Mouse (Mus musculus) liver, adult (tissue): Measurements from ENCODE around the gene Bco1.

ENCODE experiments used
- GATA4 ChIP-seq: IDR thresholded peaks from 2 replicates; pipeline ENCODE4 v1.6.1; 2014; ENCODE audit warnings: mild to moderate bottlenecking, low read length; ENCODE audit not compliant: insufficient replicate concordance

Bco1 gene

GRCm38 (mm10) chr8:117115676-117116446 is 20.2 kb downstream of the Bco1 start:
- no peak for TF ChIP-seq GATA4

- no peak for TF ChIP-seq GATA4
Measured at GRCm38 (mm10) chr8:117116534-117116933, 20.9 kb downstream of the Bco1 start.

- no peak for TF ChIP-seq GATA4
Measured at GRCm38 (mm10) chr8:117118409-117118808, 22.8 kb downstream of the Bco1 start.

GRCm38 (mm10) chr8:117121277-117121676 is 25.6 kb downstream of the Bco1 start:
- TF ChIP-seq GATA4, result no peak

GRCm38 (mm10) chr8:117123850-117124633 is 28.4 kb downstream of the Bco1 start:
- no peak for TF ChIP-seq GATA4

- TF ChIP-seq GATA4, result no peak
Measured at GRCm38 (mm10) chr8:117125854-117126253, 30.2 kb downstream of the Bco1 start.

- TF ChIP-seq GATA4, result no peak
Measured at GRCm38 (mm10) chr8:117126411-117126810, 30.8 kb downstream of the Bco1 start.

- no peak for TF ChIP-seq GATA4
Measured at GRCm38 (mm10) chr8:117127063-117127462, 31.4 kb downstream of the Bco1 start.

GRCm38 (mm10) chr8:117133702-117134101 is 38.0 kb downstream of the Bco1 start:
- no peak for TF ChIP-seq GATA4

- no peak for TF ChIP-seq GATA4
Measured at GRCm38 (mm10) chr8:117136351-117136750, 40.7 kb downstream of the Bco1 start.

- TF ChIP-seq GATA4, result no peak
Measured at GRCm38 (mm10) chr8:117136763-117137162, 41.1 kb downstream of the Bco1 start.

- no peak for TF ChIP-seq GATA4
Measured at GRCm38 (mm10) chr8:117137357-117137756, 41.7 kb downstream of the Bco1 start.

- TF ChIP-seq GATA4, result no peak
Measured at GRCm38 (mm10) chr8:117148520-117148919, 52.9 kb downstream of the Bco1 start.

- TF ChIP-seq GATA4, result no peak
Measured at GRCm38 (mm10) chr8:117156149-117156548, 60.5 kb downstream of the Bco1 start.

GRCm38 (mm10) chr8:117156866-117157768 is 61.5 kb downstream of the Bco1 start:
- no peak for TF ChIP-seq GATA4
